Mouse (Mus musculus) mammary gland, adult 2 months (tissue): ENCODE measurements around the gene Rps12. TPM values are rescaled to one million over a fixed set of nuclear protein-coding genes. Genes with fewer than 3 reads are reported as not detected.

Experiments used
- polyA plus RNA-seq: library from polyadenylated mRNA; depleted of rRNA; stranded (reverse); fragments of >200 nt; gene quantifications from 2 replicates; pipeline ENCODE4 v1.2.3, GENCODE M21; 2012; ENCODE audit warnings: low replicate concordance; rRNA removed

Rps12 gene
- polyA plus RNA-seq = 1,066 and 1,138 TPM in 2 replicates

GRCm38 (mm10) chr10:23787062-23787821 lies at the start of gene Rps12:
TSS of gene Rps12 (minus strand) at chr10:23787275.

GRCm38 (mm10) chr10:23796551-23797503 lies 9.8 kb upstream of the Rps12 start, which contains the start of gene Slc18b1:
TSS of gene Slc18b1 (plus strand) at chr10:23796986.

Other genes with a start within 250 kb of the Rps12 start
- gene Slc18b1, start 9.7 kb upstream of the Rps12 start, polyA plus RNA-seq = 15.1 and 22.6 TPM in 2 replicates
- 5.4 and 10.9 TPM in 2 replicates for gene Vnn3, start 64.2 kb upstream of the Rps12 start, polyA plus RNA-seq
- gene Vnn1, start 107.4 kb upstream of the Rps12 start, polyA plus RNA-seq = 1.6 and 3.9 TPM in 2 replicates
- gene Taar1, start 133.1 kb upstream of the Rps12 start, polyA plus RNA-seq = not detected in 2 replicates
- gene Taar2, start 151.3 kb upstream of the Rps12 start, polyA plus RNA-seq = not detected in 2 replicates
- gene Taar3, start 162.3 kb upstream of the Rps12 start, polyA plus RNA-seq = not detected in 2 replicates
- gene Taar4, start 173.2 kb upstream of the Rps12 start, polyA plus RNA-seq = not detected in 2 replicates
- gene Taar5, start 183.4 kb upstream of the Rps12 start, polyA plus RNA-seq = not detected in 2 replicates
- not detected in 2 replicates for gene Taar6, start 198.4 kb upstream of the Rps12 start, polyA plus RNA-seq
- gene Taar7a, start 206.2 kb upstream of the Rps12 start, polyA plus RNA-seq = not detected in 2 replicates
- not detected in 2 replicates for gene Taar7b, start 212.7 kb upstream of the Rps12 start, polyA plus RNA-seq
- not detected in 2 replicates for gene Taar7d, start 239.9 kb upstream of the Rps12 start, polyA plus RNA-seq